Mouse (Mus musculus) retina, embryonic 14.5 days (tissue): ENCODE measurements around the gene Tmem19.

ENCODE experiments used
- DNase-seq: peaks from one replicate; pipeline ENCODE4 v3.0.0-alpha.2; 2015; ENCODE audit warnings: low spot score

The Tmem19 gene

DNA sequence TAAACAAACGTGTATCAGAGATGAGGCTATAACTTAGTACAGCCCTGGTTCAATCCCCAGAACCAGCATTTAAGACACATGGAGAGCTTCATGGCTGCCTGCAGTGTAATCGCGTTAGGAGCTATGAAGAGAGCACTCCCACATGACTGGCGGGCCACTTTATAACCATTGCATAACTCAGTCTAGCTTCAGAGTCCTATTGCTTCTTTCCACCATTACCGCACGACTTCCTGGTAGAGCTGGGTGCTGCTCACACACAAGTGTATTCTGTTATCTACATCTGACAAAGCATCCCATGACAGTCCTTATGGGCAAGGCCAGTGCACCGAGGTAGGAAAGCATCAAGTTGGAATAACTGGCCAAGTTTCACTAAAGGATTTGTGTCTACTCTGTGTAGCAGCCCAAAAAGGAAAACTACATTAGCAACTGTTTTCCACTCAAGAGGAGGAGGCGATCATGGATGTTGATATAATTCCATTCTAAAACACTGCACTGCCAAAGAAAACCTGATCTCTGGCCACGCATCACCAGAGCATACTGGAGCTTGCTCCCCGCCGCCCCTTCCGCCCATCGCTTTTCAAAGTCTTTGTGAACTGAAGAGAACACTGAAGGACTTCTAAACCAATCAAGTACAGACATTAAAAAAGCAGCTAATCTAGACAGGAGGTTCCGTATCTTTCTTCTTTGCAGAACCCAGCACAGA is 50.9 kb downstream of the Tmem19 start:
- DNase-seq = no peak

DNA sequence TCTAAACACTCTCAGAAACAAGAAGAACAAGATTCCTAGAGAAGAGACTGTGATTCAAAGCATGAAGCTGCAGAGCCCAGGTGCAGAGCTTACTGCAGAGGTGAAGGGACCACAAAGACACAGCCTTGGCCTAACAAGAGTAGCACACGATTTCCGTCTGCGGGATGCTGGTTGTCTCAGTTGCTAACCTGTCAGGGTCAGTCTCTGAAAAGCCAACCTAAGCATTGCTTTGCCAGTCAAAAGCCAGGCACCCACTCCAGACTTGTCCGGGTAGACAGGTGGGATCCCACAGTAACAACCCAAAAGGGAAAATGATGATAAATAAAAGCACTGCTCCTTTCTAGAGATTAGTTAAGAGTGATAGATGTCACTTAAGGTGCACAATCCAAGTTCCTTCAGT is 53.1 kb downstream of the Tmem19 start:
- DNase-seq = no peak

DNA sequence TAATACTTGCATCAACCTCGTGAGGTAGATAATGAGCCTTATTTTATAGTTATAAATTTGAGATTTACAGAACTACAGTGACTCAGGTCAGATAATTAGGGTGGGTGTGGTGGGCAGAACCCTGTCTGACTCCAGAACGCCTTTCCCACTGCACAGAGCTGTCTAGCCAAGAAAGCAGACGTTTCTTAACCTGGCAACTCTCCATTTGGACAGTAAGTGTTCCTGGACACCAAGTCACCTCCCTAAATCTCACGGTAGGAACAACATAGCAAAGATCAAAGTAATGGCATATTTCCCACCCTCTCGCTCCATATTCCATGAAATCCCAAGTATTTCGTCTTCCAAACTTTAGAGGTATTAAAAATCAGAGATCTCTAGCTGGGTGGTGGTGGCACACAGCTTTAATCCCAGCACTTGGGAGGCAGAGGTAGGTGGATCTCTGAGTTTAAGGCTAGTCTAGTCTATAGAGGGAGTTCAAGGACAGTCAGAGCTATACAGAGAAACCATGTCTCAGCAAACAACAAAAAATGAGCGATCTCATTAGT is 54.9 kb downstream of the Tmem19 start:
- no peak for DNase-seq

DNA sequence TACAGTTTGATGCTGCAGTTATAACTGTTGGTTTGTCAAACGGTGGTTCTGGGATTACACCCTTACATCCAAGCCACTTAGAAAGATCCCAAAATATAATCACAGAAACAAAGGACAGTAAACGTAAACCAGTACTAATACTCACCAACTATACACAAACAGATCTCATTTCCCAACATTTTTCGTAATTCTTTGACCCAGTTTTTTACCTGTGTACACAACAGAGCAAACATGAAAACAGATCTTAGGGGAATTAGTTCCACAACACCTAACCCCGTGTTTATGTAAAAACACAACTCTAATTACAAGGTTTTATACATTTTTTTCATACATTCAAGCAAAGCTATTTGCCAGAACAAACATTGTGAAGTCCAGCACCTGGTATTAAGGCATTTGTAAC is 63.6 kb downstream of the Tmem19 start:
- no peak for DNase-seq

DNA sequence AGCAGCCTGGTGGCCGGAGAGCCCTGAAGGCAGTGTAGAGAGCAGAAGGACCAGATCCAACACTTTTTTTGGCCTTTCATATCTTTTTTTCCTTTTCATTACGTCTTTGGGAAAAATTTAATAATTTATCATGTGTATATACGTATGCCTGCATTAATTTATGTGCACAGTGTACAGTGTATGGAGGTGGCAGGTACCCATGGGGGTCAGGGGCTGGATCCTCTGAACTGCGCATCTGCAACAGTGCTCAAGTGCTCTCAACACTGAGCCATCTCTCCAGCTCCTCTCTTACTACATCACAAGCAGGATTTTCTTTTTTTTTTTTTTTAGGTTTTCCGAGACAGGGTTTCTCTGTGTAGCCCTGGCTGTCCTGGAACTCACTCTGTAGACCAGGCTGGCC is 64.7 kb downstream of the Tmem19 start:
- no peak for DNase-seq

DNA sequence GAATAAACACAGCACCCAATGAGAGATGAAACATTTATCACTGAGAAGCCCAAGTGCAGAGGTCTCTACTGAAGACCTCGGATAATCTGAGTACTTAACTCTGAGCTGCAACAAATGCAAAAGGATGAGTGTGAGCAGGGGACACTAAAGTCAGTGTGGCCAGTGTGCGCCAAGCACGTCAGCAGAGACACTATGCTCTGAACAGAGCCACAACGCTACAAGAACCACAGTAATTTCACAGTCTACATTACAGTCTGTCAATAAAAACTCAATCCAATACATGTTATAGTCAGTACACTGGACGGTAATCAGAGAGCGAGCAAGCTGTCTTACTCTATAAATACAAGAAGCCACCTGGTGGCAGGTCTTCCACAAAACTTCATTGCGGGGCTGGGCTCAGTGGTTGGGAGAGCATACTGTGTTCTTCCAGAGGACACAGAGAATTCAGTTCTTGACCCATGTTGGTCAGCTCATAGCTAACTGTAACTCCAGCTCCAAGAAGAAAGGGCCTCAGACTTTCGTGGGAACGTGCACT is 65.8 kb downstream of the Tmem19 start:
- no peak for DNase-seq

DNA sequence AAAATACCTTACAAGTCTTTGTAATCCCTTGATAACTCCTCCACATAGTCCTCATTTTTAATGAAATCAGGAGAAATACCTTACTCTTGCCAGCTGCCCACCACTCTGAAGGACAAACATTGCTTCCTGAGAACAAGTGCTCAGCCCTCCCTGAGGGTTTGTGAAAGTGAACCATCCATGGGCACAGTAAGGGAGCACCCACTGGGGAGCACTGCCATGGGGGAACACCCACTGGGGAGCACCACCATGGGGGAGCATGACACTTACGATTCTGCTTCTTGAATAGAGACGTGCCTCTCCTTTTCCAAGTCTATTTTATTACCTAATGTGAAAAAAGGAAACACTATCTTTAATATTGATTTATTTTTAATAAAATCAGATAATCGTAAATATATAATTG is 67.1 kb downstream of the Tmem19 start:
- DNase-seq = no peak

DNA sequence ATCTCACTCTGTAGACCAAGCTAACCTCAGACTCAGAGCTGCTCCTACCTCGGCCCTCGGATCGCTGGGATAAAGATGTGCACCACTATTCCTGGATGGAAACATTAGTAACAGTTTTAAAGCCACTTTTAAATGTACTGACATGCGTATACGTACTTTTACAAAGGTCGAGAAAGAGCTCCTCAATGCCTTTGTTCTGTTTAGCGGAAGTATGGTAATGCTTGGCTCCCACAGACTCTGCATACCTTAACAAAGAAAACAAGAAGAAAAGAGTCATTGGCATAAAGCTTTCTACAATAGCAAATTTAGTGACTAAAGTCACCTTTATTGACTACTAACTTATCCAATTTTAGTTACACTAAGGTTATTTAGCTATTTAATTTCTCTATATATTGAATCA is 67.6 kb downstream of the Tmem19 start:
- DNase-seq = no peak

DNA sequence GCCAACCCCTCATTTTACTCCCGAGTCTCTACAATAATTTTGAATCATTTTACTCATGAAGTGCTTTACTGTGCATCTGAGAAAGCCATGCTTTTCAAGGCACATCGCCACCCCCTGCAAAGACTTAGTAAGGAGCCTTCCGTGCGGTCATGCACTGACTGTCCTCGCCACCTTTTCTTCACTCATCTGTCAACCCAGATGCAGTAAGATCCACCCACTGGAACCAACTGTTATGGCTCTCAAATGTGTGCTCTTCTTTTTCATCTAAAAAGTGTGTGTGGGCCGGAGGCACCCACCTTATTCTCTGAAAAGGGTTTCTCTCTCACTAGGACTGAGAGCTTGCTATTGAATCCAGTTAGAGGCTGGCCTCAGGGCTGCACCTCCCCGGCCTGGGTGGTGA is 68.4 kb downstream of the Tmem19 start:
- DNase-seq = no peak

DNA sequence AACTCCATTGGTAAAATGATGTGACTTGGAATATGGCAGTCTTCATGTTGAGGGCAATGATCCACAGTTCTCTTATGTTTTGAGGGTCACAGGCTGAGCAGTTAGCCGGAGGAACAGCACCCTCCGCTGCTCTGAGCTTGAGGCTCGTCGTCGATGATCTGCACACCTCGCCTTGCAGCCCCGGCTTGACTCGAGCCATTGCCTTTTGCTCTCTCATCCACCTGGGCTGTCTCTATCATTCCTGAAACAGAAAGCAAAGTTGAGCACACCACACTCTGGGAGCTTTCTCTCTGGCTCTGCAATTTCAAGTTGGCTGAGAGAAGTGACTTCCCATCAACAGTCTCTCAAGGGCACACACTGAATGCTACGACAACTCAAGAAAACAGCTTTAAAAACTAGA is 71.6 kb downstream of the Tmem19 start:
- DNase-seq = no peak
